Mouse (Mus musculus): Measurements from ENCODE around the gene Sergef. TPM values are rescaled to one million over a fixed set of nuclear protein-coding genes. Genes with fewer than 3 reads are reported as not detected.
"Not testable (repeated sequence)": the region's sequence is repeated elsewhere in the genome, so short reads cannot be mapped to it uniquely, and the experiment has no call there.

The Sergef gene
- polyA plus RNA-seq, 1 experiment from 2014 or later = 45.6 TPM

DNA sequence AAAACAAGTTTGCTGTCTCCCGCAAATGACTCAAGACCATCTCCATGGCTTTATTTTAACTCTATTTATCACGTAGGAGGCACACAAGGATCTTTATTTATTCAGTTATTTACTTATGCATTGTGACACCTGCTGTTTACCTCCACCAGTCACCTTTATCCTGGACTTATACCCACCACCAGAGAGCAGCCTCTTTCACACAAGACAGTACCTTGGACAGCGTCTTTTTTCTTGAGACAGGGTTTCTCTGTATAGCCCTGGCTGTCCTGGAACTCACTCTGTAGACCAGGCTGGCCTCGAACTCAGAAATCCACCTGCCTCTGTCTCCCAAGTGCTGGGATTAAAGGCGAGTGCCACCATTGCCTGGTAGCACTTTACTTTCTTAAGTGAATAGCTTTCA, 10.6 kb upstream of the Sergef start:
- 55% methylated on average over 5 of the region's 5 CpGs for WGBS
- not testable (repeated sequence) for H3K9me3 ChIP-seq; H3K27ac ChIP-seq; H3K4me2 ChIP-seq; H3K27me3 ChIP-seq (replicated peaks); H3K4me3 ChIP-seq; H3K36me3 ChIP-seq (replicated peaks); H3K9ac ChIP-seq; H3K4me1 ChIP-seq; ATAC-seq (replicated peaks)

DNA sequence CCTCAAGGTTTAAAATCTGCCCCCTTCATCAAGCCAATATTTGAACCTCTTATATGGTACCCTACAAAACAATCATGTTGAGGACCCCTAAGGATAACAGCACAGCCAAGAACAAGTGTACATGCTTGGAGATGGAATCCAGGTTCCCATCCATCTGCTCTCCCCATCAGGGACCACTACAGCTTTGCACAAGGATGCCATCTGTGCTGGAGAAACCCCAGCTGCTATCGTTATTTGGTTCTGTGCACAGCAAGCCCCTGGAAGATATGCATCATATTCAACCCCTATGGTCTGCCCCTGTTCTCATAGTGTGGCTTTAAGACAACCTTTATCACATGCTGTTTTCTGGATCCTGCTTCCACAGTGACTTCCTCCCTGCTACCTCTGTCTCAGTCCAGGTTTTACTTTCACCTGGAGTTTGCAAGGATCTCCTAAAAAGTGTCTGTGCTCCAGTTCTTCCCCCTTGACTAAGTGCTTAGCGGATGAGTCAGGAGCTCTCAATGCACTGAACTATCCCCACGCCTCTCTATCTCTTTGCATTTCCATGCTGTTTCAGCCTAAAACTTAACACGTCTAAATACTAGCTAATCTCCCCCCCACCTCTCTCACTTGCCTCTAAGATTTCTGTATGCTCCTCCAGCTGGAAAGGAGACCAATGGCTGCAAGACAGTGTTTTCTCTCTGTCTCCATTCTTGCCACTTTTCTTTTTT, 9.0 kb upstream of the Sergef start:
- ATAC-seq (replicated peaks) = no peak
- H3K9ac ChIP-seq = no peak overlapping the region
- no peaks in the 10 kb centered on the region for H3K36me3 ChIP-seq (replicated peaks)
- no peaks in the 10 kb centered on the region for H3K9me3 ChIP-seq
- no peak overlapping the region for H3K4me2 ChIP-seq
- no peak overlapping the region for H3K27ac ChIP-seq
- no peaks in the 10 kb centered on the region for H3K4me1 ChIP-seq
- no peaks in the 10 kb centered on the region for H3K27me3 ChIP-seq (replicated peaks)
- 65% methylated on average over 4 of the region's 4 CpGs for WGBS
- no peak overlapping the region for H3K4me3 ChIP-seq

DNA sequence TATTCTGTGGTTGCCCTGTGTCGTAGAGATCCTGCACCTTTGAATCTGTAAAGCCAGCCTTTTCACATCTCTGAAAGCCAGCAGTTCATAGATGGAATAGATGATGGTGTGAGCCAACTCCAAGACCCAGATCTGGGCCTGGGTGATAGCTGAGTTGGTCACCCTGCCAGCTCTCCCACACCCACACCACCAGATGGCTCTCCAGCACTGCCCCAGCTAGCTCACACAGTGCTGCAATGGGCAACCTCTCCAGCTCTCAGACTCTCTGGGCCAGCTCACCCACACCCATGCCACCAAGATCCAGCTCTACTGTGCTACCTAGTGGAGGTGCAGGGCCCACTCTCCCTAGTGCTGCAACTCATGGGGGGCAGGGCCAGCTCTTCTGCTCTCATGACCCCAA, 3.6 kb upstream of the Sergef start:
- 83% methylated on average over 1 of the region's 1 CpGs for WGBS
- no peak overlapping the region for H3K4me2 ChIP-seq
- no peak overlapping the region for H3K9ac ChIP-seq
- ATAC-seq (replicated peaks) = no peak
- peaks cover 19% of the 10 kb centered on the region for H3K4me1 ChIP-seq
- no peaks in the 10 kb centered on the region for H3K36me3 ChIP-seq (replicated peaks)
- H3K4me3 ChIP-seq = no peak overlapping the region
- no peaks in the 10 kb centered on the region for H3K9me3 ChIP-seq
- H3K27ac ChIP-seq = no peak overlapping the region
- no peaks in the 10 kb centered on the region for H3K27me3 ChIP-seq (replicated peaks)

DNA sequence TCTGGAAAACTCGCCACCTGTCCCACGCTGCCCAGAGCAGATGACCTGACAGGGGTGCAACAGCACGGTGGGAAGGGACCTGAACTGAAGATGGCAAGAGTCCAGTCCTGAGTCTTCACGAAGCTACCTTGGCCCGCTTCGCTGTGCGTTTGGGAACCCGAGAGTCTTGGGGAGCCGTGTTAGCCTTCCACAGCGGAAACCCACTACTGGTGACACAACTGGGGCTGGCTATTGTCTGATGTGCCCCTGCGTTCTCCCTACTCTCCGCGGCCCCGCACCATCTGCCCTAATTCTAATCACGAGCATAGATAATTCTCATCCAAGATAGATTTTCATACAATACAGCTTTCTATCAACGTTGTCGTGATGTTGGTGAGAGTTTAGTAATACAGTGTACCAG, 455 bp upstream of the Sergef start:
- Histone ChIP-seq H3K27me3 (replicated peaks) (no peaks in the 10 kb centered on the region), H3K27ac (peak overlapping the region; percentile 85), H3K9ac (peak overlapping the region; percentile 75), H3K9me3 (no peaks in the 10 kb centered on the region), H3K36me3 (replicated peaks) (no peaks in the 10 kb centered on the region), H3K4me1 (peaks cover 28% of the 10 kb centered on the region), H3K4me3 (peak overlapping the region; percentile 71), H3K4me2 (peak overlapping the region; percentile 71)
- WGBS = 5% methylated on average over 17 of the region's 17 CpGs
- ATAC-seq (replicated peaks) = no peak; the same call in 1 of the 2 replicates

DNA sequence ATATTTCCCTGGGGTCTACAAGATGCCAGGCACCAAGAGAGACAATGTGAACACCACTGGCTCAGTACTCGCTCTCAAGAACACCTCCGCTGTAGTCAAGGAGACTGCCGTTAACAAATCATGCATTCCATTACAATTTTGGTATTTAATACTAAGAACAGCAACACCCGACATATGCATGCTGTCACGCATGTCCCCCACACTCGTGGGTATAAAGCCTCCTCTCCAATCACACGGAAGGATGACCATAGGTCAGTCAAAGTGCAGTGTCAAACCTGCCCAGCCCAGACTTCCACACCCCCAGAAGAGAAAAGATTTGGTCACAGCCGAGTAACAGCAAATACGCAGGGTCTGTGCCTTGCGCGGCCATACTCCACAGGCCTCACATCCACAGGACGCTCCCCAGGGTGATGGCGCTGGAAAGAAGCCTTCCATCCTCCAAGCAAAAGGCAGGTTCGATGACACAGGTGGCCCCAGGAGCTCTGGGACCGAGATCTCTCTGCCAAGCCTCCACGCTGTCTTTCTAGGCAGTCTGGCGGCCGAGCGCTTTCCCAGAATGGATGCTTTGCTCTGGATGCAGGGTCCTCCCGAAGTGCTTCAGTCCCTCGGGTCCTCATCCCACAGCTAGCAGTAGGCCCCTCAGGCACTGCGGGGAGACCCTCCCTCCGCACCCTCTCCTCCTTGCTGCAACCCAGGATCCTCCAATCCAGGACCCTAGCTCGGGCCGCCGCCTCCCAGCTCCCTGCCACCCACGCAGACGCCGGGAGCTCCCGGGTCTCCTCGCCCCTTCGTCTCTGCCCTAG, 517 bp downstream of the Sergef start:
- Histone ChIP-seq H3K27me3 (replicated peaks) (no peaks in the 10 kb centered on the region), H3K4me1 (peaks cover 28% of the 10 kb centered on the region), H3K9me3 (no peaks in the 10 kb centered on the region), H3K4me2 (peak overlapping the region; percentile 71), H3K4me3 (peak overlapping the region; percentile 71), H3K9ac (peak overlapping the region; percentile 75), H3K36me3 (replicated peaks) (no peaks in the 10 kb centered on the region), H3K27ac (peak overlapping the region; percentile 85)
- WGBS = 5% methylated on average over 32 of the region's 32 CpGs
- ATAC-seq (replicated peaks) = peak; percentile 21

DNA sequence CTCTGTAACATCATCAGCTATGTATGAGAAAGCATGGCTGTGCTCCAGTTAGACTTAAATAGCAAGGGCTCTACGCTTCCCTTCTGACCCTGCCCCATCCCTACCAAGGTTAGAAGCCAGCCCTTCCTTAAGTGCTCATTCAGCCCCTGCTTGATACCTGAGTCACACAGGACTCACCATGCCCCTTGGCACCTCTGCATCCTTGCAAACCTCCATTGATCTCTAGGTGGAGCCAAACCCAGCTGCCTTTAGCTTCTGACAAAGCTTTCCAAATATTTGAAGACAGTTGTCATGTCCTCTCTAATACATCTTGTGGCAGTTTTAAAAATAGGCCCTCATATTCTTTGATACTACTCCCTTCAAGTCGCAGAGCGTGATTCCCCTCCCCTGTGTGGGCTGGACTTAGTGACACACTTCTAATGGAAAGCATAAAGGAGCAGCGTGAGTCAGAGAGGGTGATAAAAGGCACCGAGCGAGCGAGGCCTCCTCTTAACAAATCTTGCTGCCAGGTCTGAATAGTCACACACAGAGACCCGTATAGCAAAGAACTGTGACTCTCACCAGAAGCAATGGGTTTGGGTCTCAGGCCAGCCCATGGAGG, 11.1 kb downstream of the Sergef start:
- H3K4me3 ChIP-seq = no peak overlapping the region
- no peak overlapping the region for H3K27ac ChIP-seq
- WGBS = 44% methylated on average over 8 of the region's 8 CpGs
- no peak; the same call in 1 of the 2 replicates for ATAC-seq (replicated peaks)
- no peaks in the 10 kb centered on the region for H3K9me3 ChIP-seq
- H3K9ac ChIP-seq = no peak overlapping the region
- no peak overlapping the region for H3K4me2 ChIP-seq
- no peaks in the 10 kb centered on the region for H3K27me3 ChIP-seq (replicated peaks)
- peaks cover 14% of the 10 kb centered on the region; the same call in 1 of the 2 replicates for H3K36me3 ChIP-seq (replicated peaks)
- no peaks in the 10 kb centered on the region for H3K4me1 ChIP-seq

DNA sequence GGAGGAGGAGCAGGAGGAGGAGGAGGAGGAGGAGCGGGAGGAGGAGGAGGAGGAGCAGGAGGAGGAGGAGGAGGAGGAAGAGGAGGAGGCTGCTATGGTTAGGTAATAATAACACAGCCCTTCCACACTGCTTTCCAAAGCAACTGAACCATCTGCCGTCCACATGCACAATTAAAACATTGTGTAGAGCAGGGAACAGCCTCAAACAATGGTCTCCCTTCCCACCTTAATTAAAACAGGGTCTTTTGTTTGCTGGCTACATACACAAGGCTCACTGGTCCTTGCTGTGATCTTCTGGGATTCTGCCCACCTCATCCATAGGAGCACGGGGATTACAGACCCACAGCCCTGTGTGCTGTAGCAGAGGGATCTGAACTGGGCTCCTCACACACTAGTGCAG, 15.6 kb downstream of the Sergef start:
- 54% methylated on average over 2 of the region's 3 CpGs for WGBS
- ATAC-seq (replicated peaks) = no peak
- H3K9me3 ChIP-seq = no peaks in the 10 kb centered on the region
- no peaks in the 10 kb centered on the region for H3K27me3 ChIP-seq (replicated peaks)
- H3K4me3 ChIP-seq = no peak overlapping the region
- no peak overlapping the region for H3K4me2 ChIP-seq
- H3K27ac ChIP-seq = no peak overlapping the region
- H3K9ac ChIP-seq = no peak overlapping the region
- no peaks in the 10 kb centered on the region for H3K4me1 ChIP-seq
- H3K36me3 ChIP-seq (replicated peaks) = peaks cover 14% of the 10 kb centered on the region; the same call in 1 of the 2 replicates

DNA sequence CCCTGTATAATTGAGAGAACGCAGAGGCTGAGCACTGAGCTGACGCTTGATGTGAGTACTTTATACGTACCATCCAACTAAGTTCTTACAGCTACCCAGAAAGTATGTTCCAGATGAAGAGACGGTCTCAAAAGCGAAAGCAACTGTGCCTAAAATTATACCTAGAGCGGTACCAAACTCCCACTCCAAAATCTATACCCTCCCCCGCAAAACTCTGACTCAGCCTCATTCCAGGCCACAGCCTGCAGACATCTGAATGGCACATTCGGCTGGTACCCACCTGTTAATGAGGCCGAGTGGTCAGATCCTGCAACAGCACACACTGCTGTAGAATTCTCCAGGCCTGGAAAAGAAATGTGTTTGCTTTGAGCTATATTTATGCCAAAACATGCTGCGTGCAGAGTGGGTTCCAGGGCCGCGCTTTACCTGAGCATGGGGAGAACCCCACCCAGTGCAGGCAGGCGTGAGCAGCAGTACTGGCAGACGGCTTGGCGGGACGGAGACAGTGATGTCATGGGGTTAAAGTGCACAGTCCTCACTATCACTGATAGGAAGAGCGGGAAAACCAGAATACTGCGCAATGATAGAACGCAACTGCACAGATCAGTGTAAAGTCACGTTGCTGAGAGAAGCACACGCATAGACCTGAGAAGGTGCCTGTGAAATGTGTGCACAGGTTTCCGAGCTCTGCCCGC, 21.0 kb downstream of the Sergef start:
- Histone ChIP-seq H3K9ac (no peak overlapping the region), H3K4me1 (no peaks in the 10 kb centered on the region), H3K9me3 (no peaks in the 10 kb centered on the region), H3K4me2 (no peak overlapping the region), H3K27ac (no peak overlapping the region), H3K27me3 (replicated peaks) (no peaks in the 10 kb centered on the region), H3K4me3 (no peak overlapping the region), H3K36me3 (replicated peaks) (peaks cover 15% of the 10 kb centered on the region)
- WGBS = 95% methylated on average over 23 of the region's 23 CpGs
- no peak for ATAC-seq (replicated peaks)

DNA sequence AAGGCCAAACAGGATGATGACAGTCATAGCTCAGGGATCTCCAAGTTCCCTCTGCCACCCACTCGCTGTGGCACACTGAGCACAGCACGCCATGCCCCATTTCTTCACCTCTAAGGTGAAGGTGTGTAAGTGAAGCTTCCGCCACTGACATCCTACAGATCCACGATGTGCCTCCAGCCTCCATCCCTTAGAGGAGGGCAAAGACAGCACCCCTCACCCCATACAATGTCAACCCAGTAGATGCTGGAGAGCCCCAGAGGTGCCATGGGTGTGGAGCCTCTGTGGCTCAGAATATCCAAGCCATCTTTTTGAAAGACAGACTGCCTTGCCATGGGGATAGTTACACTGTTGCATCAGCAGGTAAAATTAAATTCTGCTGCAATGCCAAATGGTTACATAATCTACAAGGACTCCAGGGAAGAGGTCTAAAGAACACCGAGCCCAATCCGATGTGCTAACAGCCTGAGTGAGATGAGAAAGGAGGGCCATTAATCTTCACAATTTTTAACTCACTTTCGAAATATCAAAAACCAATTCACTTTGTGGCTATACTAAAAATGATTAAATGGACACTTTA, 23.1 kb downstream of the Sergef start:
- ATAC-seq (replicated peaks) = no peak
- Histone ChIP-seq H3K9me3 (no peaks in the 10 kb centered on the region), H3K27me3 (replicated peaks) (no peaks in the 10 kb centered on the region), H3K9ac (no peak overlapping the region), H3K4me3 (no peak overlapping the region), H3K4me2 (no peak overlapping the region), H3K27ac (no peak overlapping the region), H3K4me1 (no peaks in the 10 kb centered on the region), H3K36me3 (replicated peaks) (peaks cover 23% of the 10 kb centered on the region)
- WGBS = 94% methylated on average over 7 of the region's 7 CpGs

DNA sequence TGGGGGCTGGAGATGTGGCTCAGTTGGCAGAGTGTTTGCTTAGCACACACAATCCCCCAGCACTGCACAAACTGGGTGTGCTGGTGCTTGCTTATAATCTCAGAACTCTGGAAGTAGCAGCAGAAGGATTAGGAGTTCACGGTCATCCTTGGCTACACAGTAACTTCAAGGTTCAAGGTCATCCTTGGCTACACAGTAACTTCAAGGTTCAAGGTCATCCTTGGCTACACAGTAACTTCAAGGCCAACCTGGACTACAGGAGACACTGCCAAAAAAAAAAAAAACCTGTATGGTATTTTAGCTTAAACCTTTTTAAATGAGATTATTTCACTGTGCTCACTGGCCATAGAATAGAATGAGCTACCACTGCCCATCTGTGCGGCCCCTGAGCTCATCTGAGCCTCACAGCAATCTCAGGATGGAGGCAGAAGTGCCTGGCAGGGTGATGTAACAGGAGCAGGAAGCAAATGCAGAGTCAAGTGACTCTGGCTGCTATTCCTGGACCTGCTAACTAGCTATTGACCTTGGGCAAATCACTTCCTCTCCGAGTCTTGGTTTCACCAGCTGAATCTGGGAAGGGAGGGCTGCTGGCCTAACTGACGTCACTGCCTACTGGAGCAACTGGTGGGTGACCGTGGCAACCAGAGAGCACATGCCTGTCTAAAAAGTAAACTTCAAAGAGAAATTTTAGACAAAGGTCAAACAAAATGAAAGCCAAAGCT, 24.2 kb downstream of the Sergef start:
- H3K4me3 ChIP-seq = no peak overlapping the region
- H3K4me2 ChIP-seq = no peak overlapping the region
- no peak overlapping the region for H3K27ac ChIP-seq
- peaks cover 18% of the 10 kb centered on the region for H3K36me3 ChIP-seq (replicated peaks)
- no peak overlapping the region for H3K9ac ChIP-seq
- no peak for ATAC-seq (replicated peaks)
- H3K27me3 ChIP-seq (replicated peaks) = no peaks in the 10 kb centered on the region
- no peaks in the 10 kb centered on the region for H3K9me3 ChIP-seq
- WGBS = 68% methylated on average over 5 of the region's 5 CpGs
- H3K4me1 ChIP-seq = no peaks in the 10 kb centered on the region

DNA sequence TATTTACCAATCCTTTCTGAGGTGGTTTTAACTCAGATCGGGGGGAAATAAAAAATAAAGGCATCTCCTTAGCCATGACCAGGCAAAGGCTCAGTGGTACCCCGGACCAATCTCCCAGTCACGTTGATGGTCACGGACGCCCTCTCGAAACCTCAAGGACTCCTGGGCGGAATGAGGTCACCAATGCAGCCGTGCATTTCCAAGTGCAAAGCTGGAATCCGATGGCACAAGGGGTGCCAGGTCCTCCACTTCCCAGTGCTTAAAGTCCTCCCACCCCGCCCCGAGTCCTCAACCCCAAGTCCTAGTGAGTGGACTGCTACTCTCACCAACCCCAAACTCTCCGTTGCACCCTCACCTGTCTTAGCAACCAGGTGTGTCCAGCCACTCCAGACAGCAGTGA, 25.3 kb downstream of the Sergef start:
- Histone ChIP-seq H3K27ac (no peak overlapping the region), H3K4me1 (no peaks in the 10 kb centered on the region), H3K9me3 (no peaks in the 10 kb centered on the region), H3K4me3 (no peak overlapping the region), H3K36me3 (replicated peaks) (peaks cover 14% of the 10 kb centered on the region), H3K9ac (no peak overlapping the region), H3K27me3 (replicated peaks) (no peaks in the 10 kb centered on the region), H3K4me2 (no peak overlapping the region)
- WGBS = 95% methylated on average over 12 of the region's 12 CpGs
- ATAC-seq (replicated peaks) = no peak

Data from midbrain, embryonic 15.5 days (tissue).